Mouse (Mus musculus): ENCODE data around the gene Gpr18.

DNA sequence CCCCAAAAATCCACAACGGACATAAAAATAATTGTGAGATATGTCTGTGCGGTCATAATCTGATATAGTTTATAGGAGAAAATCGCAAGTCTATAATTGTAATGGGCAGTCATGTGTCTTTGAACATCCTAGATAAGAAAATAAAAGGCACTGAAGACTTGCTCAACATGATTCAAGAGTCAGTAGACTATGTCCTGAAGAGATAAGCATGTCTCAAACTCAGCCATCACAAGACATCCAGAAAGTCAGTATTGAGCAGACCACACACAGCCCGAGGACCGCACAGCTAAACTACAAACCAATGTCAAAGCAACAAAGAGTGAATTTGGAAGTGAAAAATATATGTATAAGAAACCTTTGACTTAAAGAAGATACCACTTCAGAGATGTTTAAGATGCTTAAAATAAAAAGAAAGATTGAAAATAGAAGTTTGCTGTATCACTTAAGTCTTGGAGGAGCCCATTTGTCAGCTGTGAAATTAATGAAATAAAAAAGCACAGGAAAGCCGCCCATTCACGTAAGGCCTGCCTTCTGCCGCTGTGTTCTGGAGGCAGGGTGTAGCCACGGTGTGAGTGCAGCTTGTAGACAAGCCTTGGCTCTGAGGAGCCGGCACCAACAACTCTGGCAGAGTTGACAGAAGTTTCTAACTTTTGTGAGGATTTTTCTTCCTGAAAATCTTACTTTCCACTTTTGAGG lies 41.7 kb upstream of the Gpr18 start:
- TF ChIP-seq CTCF (IDR thresholded peaks at IDR 0.05; ENCODE audit: extremely low read depth, insufficient read depth, low read length): no peak
- TF ChIP-seq POLR2A (IDR thresholded peaks at IDR 0.05; ENCODE audit: extremely low read depth, insufficient read depth, low read length): no peak

Measured in cortical plate, adult 2 months (tissue).